Mouse (Mus musculus): ENCODE results near the gene Dhx32. TPM values are rescaled to one million over a fixed set of nuclear protein-coding genes. Genes with fewer than 3 reads are reported as not detected.

The Dhx32 gene
- total and polyA plus RNA-seq, 3 experiments: 25.6 to 27.1 TPM; not detected in 1

DNA sequence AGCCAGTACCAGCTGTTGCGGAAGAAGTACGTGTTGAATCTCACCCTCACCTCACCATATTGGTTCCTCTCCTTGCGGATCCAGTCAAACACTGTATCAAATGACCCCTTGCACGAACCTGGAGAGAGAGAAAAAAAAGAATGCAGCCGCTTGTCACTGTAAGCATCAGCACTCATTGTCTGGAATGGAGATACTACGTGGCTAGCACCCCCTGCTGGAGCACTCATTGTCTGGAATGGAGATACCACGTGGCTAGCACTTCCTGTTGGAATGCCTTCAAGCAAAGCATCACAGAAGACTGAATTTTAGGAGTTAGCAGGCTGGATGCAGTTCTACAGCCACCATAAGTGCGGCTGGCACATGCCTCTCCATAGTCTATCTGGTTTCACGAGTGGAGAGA is 106.5 kb downstream of the Dhx32 start:
- H3K4me1 ChIP-seq (ENCODE audit: control insufficient read depth in 1 of 2, insufficient read depth in 2 of 2, low read length in 2 of 2): no peaks in the 10 kb centered on the region
- H3K9me3 ChIP-seq (replicated peaks; ENCODE audit: insufficient read depth, low read length): no peaks in the 10 kb centered on the region
- H3K9ac ChIP-seq (ENCODE audit: control insufficient read depth, low read depth, low read length, poor library complexity, severe bottlenecking): no peak overlapping the region
- H3K27ac ChIP-seq (ENCODE audit: control insufficient read depth, low read depth, low read length): no peak overlapping the region
- DNase-seq (ENCODE audit: low read depth, low spot score): peak; percentile 53
- no peak overlapping the region for H3K4me3 ChIP-seq (ENCODE audit: control insufficient read depth in 1 of 2, insufficient read depth in 1 of 2, low read depth in 2 of 2, low read length in 2 of 2)
- TF ChIP-seq TBP (IDR thresholded peaks at IDR 0.05; ENCODE audit: low read depth, low read length) (no peak), POLR2A (IDR thresholded peaks at IDR 0.05; ENCODE audit: control insufficient read depth in 1 of 2, insufficient read depth in 1 of 2, low read depth in 1 of 2, low read length in 2 of 2, poor library complexity in 1 of 2) (no peak), CHD1 (IDR thresholded peaks at IDR 0.05; ENCODE audit: low read depth, low read length) (no peak), ELF1 (IDR thresholded peaks at IDR 0.05; ENCODE audit: low read depth, low read length) (no peak), HCFC1 (IDR thresholded peaks at IDR 0.05; ENCODE audit: low read depth, low read length) (no peak), ZNF384 (IDR thresholded peaks at IDR 0.05; ENCODE audit: low read depth, low read length) (no peak), UBTF (IDR thresholded peaks at IDR 0.05; ENCODE audit: borderline replicate concordance, insufficient read depth, low read depth, low read length) (no peak), MYB (IDR thresholded peaks at IDR 0.05; ENCODE audit: low read depth, low read length) (no peak), ZKSCAN1 (IDR thresholded peaks at IDR 0.05; ENCODE audit: low read depth, low read length) (no peak), RCOR1 (IDR thresholded peaks at IDR 0.05; ENCODE audit: low read depth, low read length) (no peak), EP300 (IDR thresholded peaks at IDR 0.05; ENCODE audit: low read depth in 1 of 2, low read length in 2 of 2) (no peak), BHLHE40 (IDR thresholded peaks at IDR 0.05; ENCODE audit: borderline replicate concordance, low read depth, low read length) (no peak), RAD21 (IDR thresholded peaks at IDR 0.05; ENCODE audit: low read depth, low read length) (peak; percentile 7), MYC (IDR thresholded peaks at IDR 0.05; ENCODE audit: low read depth, low read length) (peak; percentile 89), MXI1 (IDR thresholded peaks at IDR 0.05; ENCODE audit: low read depth, low read length) (no peak; the same call in 1 of the 2 replicates), GABPA (IDR thresholded peaks at IDR 0.05; ENCODE audit: low read depth, low read length) (no peak), USF1 (IDR thresholded peaks at IDR 0.05; ENCODE audit: low read depth, low read length) (peak; percentile 83), NRF1 (IDR thresholded peaks at IDR 0.05; ENCODE audit: insufficient read depth, low read depth, low read length, poor library complexity, severe bottlenecking) (no peak), GATA1 (IDR thresholded peaks at IDR 0.05; ENCODE audit: low read depth, low read length) (no peak), POLR2AphosphoS5 (IDR thresholded peaks at IDR 0.05; ENCODE audit: borderline replicate concordance, low read depth, low read length) (no peak), ZC3H11A (IDR thresholded peaks at IDR 0.05; ENCODE audit: low read depth, low read length) (no peak), SIN3A (IDR thresholded peaks at IDR 0.05; ENCODE audit: low read length) (no peak), POLR2AphosphoS2 (IDR thresholded peaks at IDR 0.05; ENCODE audit: low read length) (no peak), NELFE (IDR thresholded peaks at IDR 0.05; ENCODE audit: low read depth, low read length) (no peak), MAZ (IDR thresholded peaks at IDR 0.05; ENCODE audit: low read depth, low read length) (no peak), MAFK (IDR thresholded peaks at IDR 0.05; ENCODE audit: borderline replicate concordance, low read depth, low read length) (no peak), TAL1 (IDR thresholded peaks at IDR 0.05; ENCODE audit: low read length) (no peak), ZMIZ1 (IDR thresholded peaks at IDR 0.05; ENCODE audit: low read depth, low read length) (no peak), USF2 (IDR thresholded peaks at IDR 0.05; ENCODE audit: borderline replicate concordance in 1 of 2, insufficient read depth in 1 of 2, low read depth in 1 of 2, low read length in 2 of 2) (no peak), MAX (IDR thresholded peaks at IDR 0.05; ENCODE audit: low read length) (peak; percentile 74), MEF2A (IDR thresholded peaks at IDR 0.05; ENCODE audit: extremely low read depth, insufficient replicate concordance, low read depth, low read length, poor library complexity, severe bottlenecking) (no peak), JUND (IDR thresholded peaks at IDR 0.05; ENCODE audit: low read depth, low read length) (no peak), CHD2 (IDR thresholded peaks at IDR 0.05; ENCODE audit: low read length) (no peak), E2F4 (IDR thresholded peaks at IDR 0.05; ENCODE audit: borderline replicate concordance, low read depth, low read length) (no peak), CTCF (IDR thresholded peaks at IDR 0.05 in 2 of 3, conservative IDR thresholded peaks at IDR 0.05 in 1 of 3; ENCODE audit: control insufficient read depth in 1 of 3, insufficient read depth in 1 of 3, low read depth in 2 of 3, low read length in 3 of 3, poor library complexity in 1 of 3, severe bottlenecking in 1 of 3) (peak; percentile 30 to 59 (median 34))
- no peaks in the 10 kb centered on the region; a peak in 1 of 4 replicates for H3K36me3 ChIP-seq (ENCODE audit: control insufficient read depth in 1 of 2, insufficient read depth in 2 of 2, low read length in 2 of 2)
- H3K79me2 ChIP-seq (ENCODE audit: control insufficient read depth, insufficient read depth, low read length, poor library complexity): no peaks in the 10 kb centered on the region
- no peaks in the 10 kb centered on the region for H3K27me3 ChIP-seq (ENCODE audit: control insufficient read depth in 1 of 2, insufficient read depth in 2 of 2, low read length in 2 of 2)

Data from MEL (cell line).